Mouse (Mus musculus): Measurements from ENCODE around the gene Psd. TPM values are rescaled to one million over a fixed set of nuclear protein-coding genes. Genes with fewer than 3 reads are reported as not detected.

The Psd gene
- polyA plus RNA-seq, 1 experiment from 2014 or later, result 58.4 TPM

DNA sequence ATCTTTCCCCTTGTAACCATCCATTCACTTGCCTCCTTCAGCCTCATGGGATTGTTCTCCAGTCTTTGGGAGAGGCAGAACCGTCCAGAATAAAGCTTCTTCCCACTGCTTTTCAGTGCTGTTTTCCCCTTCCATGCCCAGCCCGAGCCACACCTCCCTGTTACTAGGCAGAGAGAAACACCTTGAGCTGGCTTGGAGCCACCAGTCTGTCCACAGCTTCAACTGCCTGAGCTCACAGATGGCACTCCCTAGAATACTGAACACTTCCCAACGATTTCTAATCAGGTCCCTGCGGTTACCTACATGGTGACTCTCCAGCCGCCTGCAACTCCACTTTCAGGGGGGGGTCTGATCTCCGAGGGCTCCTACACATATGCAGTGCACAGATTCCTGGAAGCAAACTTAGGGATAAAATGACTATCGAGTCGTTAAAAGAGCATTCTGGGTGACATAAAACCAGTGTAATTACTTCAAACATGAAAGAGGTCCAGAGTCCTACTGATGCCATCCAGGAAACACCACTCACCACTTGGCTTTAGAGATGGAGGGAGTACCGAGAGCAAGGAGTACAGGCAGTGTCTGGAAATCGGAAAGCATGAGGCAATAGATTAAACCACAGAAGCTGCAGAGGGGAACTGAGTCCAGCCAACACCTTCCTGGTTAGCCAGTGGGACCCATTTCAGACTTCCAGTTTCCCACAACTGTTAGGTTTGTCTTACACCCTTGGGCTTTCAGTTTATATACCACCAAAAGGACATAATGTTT is 23.4 kb upstream of the Psd start, which contains the start of gene 2310034G01Rik:
2310034G01Rik (minus strand) TSS at position 135 of the 765 bp plus-strand sequence.
- H3K9me3 ChIP-seq, result no peaks in the 10 kb centered on the region
- no peaks in the 10 kb centered on the region for H3K36me3 ChIP-seq
- peak within 1 kb of the TSS; percentile 87 for H3K4me2 ChIP-seq
- H3K4me3 ChIP-seq, result peak within 1 kb of the TSS; percentile 73
- no peak for ATAC-seq (ENCODE audit: low FRiP score)
- WGBS, result 69% methylated on average over 10 of the region's 10 CpGs
- H3K27ac ChIP-seq, result peak within 1 kb of the TSS; percentile 95
- peak within 1 kb of the TSS; percentile 90 for H3K9ac ChIP-seq
- peaks cover 25% of the 10 kb centered on the region for H3K4me1 ChIP-seq (replicated peaks)
- peaks cover 40% of the 10 kb centered on the region for H3K27me3 ChIP-seq

DNA sequence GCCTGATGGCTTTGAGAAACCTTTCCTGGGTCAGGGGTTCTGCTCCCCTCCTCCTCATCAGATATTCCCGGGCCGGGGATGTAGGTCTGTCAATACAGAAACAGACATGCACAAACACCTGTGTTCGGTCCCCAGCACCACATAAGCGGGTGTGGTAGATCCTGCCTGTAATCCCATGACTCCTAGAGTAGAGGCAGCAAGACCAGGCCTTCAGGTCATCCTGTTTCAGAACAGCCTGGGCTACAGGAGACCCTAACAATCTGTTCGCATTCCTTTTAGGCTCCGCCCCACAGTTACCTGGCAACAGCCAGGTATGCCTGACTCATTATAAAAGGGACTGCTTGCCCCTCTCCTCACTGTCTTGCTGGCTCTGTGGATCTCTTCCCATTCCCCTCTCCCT is 22.6 kb upstream of the Psd start:
- peak overlapping the region; percentile 73 for H3K4me3 ChIP-seq
- H3K4me1 ChIP-seq (replicated peaks), result peaks cover 25% of the 10 kb centered on the region
- peak overlapping the region; percentile 87 for H3K4me2 ChIP-seq
- 22% methylated on average over 6 of the region's 6 CpGs for WGBS
- H3K9ac ChIP-seq, result peak overlapping the region; percentile 90
- no peaks in the 10 kb centered on the region for H3K36me3 ChIP-seq
- ATAC-seq (ENCODE audit: low FRiP score), result peak; percentile 47
- peak overlapping the region; percentile 95; the same call in 1 of the 2 replicates for H3K27ac ChIP-seq
- peaks cover 46% of the 10 kb centered on the region for H3K27me3 ChIP-seq
- no peaks in the 10 kb centered on the region for H3K9me3 ChIP-seq

GRCm38 (mm10) chr19:46348761-46349458 is 22.0 kb upstream of the Psd start:
- Histone ChIP-seq H3K4me3 (peak overlapping the region; percentile 73), H3K4me1 (replicated peaks) (peaks cover 25% of the 10 kb centered on the region), H3K9ac (peak overlapping the region; percentile 90), H3K4me2 (peak overlapping the region; percentile 87), H3K27ac (peak overlapping the region; percentile 95), H3K27me3 (peaks cover 51% of the 10 kb centered on the region), H3K9me3 (no peaks in the 10 kb centered on the region), H3K36me3 (no peaks in the 10 kb centered on the region)
- peak; percentile 92 for ATAC-seq (ENCODE audit: low FRiP score)
- under 1% methylated on average over 58 of the region's 78 CpGs for WGBS

DNA sequence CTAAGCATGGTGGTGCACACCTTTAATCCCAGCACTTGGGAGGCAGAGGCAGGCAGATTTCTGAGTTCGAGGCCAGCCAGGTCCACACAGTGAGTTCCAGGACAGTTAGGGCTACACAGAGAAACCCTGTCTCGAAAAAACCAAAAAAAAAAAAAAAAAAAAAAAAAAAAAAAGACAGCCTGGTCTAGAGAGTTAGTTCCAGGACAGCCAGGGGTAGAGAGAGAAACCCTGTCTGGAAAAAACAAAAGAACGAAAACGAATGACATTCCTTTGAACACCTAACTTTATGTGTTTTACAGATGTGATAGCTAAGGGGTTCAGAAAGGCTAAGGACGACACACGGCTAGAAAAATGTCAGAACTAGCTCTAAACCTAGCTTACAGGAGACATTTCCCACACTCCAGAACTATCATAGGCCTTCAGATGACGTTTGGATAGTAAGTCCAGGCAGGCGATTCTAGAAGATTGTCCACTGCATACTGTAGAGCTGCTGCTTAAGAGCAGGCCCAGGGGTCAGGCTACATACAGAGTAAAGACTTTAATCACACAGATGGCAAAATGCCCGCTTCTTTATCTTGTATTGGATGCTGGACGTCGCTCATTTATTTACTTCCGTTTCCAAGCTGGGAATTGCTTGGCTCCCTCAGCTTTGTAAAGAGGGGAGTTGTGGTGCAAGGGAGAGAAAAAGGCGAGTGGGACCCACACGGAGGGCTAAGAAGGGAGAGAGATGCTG is 21.1 kb upstream of the Psd start:
- peaks cover 25% of the 10 kb centered on the region for H3K4me1 ChIP-seq (replicated peaks)
- no peaks in the 10 kb centered on the region for H3K9me3 ChIP-seq
- peak overlapping the region; percentile 95 for H3K27ac ChIP-seq
- H3K27me3 ChIP-seq, result peaks cover 54% of the 10 kb centered on the region
- WGBS, result 33% methylated on average over 14 of the region's 14 CpGs
- ATAC-seq (ENCODE audit: low FRiP score), result 0 out of 2 replicates have a peak, but pooled peaks have one; percentile 3
- H3K36me3 ChIP-seq, result no peaks in the 10 kb centered on the region
- peak overlapping the region; percentile 73 for H3K4me3 ChIP-seq
- H3K9ac ChIP-seq, result peak overlapping the region; percentile 90
- peak overlapping the region; percentile 87 for H3K4me2 ChIP-seq

GRCm38 (mm10) chr19:46347146-46347545 is 20.2 kb upstream of the Psd start:
- ATAC-seq (ENCODE audit: low FRiP score), result no peak
- Histone ChIP-seq H3K4me3 (no peak overlapping the region), H3K27me3 (peaks cover 45% of the 10 kb centered on the region), H3K36me3 (no peaks in the 10 kb centered on the region), H3K9me3 (no peaks in the 10 kb centered on the region), H3K4me1 (replicated peaks) (peaks cover 25% of the 10 kb centered on the region), H3K27ac (no peak overlapping the region), H3K4me2 (no peak overlapping the region), H3K9ac (no peak overlapping the region)
- WGBS, result 97% methylated on average over 1 of the region's 1 CpGs

- Histone ChIP-seq H3K27ac (no peak overlapping the region), H3K4me1 (replicated peaks) (peaks cover 20% of the 10 kb centered on the region), H3K36me3 (no peaks in the 10 kb centered on the region), H3K9ac (no peak overlapping the region), H3K27me3 (peaks cover 34% of the 10 kb centered on the region), H3K4me3 (no peak overlapping the region), H3K4me2 (no peak overlapping the region), H3K9me3 (no peaks in the 10 kb centered on the region)
- no peak for ATAC-seq (ENCODE audit: low FRiP score)
- 27% methylated on average over 7 of the region's 7 CpGs for WGBS
Measured at GRCm38 (mm10) chr19:46344710-46345419, 17.9 kb upstream of the Psd start.

DNA sequence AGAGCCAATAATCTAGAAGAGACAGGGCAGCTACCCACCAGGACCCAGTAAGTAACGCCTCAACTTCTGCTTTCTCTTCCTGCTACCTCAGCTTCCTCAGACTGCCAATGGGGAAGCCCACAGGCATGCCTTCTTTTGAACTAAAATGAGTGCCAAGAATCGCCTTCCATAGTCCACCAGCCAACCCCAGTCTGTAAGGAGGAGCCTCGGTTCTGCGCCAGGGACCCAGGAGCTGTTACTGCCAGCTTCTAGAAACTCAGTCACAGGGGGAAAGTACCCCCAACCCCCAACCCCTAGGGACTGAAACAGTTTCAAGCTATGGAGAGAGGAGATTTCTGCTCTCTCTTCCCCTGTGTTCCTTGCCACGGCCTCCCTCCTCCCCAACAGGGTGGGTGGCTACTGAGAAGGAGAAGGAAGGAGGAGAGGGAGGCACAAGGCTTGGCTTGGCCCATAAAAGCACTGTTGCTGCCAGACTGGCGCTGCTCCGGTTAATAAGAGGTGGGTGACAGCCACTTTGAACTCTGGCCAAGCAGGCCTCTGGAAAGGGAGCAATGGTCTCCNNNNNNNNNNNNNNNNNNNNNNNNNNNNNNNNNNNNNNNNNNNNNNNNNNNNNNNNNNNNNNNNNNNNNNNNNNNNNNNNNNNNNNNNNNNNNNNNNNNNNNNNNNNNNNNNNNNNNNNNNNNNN is 12.5 kb upstream of the Psd start:
- Histone ChIP-seq H3K4me3 (peak overlapping the region; percentile 73), H3K9me3 (no peaks in the 10 kb centered on the region), H3K4me1 (replicated peaks) (peaks cover 27% of the 10 kb centered on the region), H3K4me2 (peak overlapping the region; percentile 69), H3K9ac (peak overlapping the region; percentile 55), H3K27me3 (peaks cover 14% of the 10 kb centered on the region), H3K27ac (peak overlapping the region; percentile 69), H3K36me3 (no peaks in the 10 kb centered on the region)
- 77% methylated on average over 7 of the region's 7 CpGs for WGBS
- ATAC-seq (ENCODE audit: low FRiP score), result no peak; the same call in 1 of the 2 replicates

- Histone ChIP-seq H3K9me3 (no peaks in the 10 kb centered on the region), H3K4me1 (replicated peaks) (peaks cover 27% of the 10 kb centered on the region), H3K4me3 (peak overlapping the region; percentile 73), H3K36me3 (no peaks in the 10 kb centered on the region), H3K27ac (peak overlapping the region; percentile 69), H3K27me3 (peaks cover 9% of the 10 kb centered on the region; the same call in 1 of the 2 replicates), H3K4me2 (peak overlapping the region; percentile 69), H3K9ac (peak overlapping the region; percentile 55)
- peak; percentile 17; the same call in 1 of the 2 replicates for ATAC-seq (ENCODE audit: low FRiP score)
- 57% methylated on average over 6 of the region's 6 CpGs for WGBS
Measured at GRCm38 (mm10) chr19:46338942-46339286, 12.0 kb upstream of the Psd start.

GRCm38 (mm10) chr19:46338331-46338936 is 11.5 kb upstream of the Psd start, which contains the start of gene Cuedc2:
Cuedc2 (minus strand) TSS chr19:46338702.
- Histone ChIP-seq H3K4me3 (peak within 1 kb of the TSS; percentile 73), H3K27ac (peak within 1 kb of the TSS; percentile 88), H3K27me3 (peaks cover 6% of the 10 kb centered on the region; the same call in 1 of the 2 replicates), H3K9ac (peak within 1 kb of the TSS; percentile 84), H3K9me3 (no peaks in the 10 kb centered on the region), H3K36me3 (no peaks in the 10 kb centered on the region), H3K4me1 (replicated peaks) (peaks cover 27% of the 10 kb centered on the region), H3K4me2 (peak within 1 kb of the TSS; percentile 69)
- ATAC-seq (ENCODE audit: low FRiP score), result peak; percentile 88
- under 1% methylated on average over 31 of the region's 31 CpGs for WGBS

DNA sequence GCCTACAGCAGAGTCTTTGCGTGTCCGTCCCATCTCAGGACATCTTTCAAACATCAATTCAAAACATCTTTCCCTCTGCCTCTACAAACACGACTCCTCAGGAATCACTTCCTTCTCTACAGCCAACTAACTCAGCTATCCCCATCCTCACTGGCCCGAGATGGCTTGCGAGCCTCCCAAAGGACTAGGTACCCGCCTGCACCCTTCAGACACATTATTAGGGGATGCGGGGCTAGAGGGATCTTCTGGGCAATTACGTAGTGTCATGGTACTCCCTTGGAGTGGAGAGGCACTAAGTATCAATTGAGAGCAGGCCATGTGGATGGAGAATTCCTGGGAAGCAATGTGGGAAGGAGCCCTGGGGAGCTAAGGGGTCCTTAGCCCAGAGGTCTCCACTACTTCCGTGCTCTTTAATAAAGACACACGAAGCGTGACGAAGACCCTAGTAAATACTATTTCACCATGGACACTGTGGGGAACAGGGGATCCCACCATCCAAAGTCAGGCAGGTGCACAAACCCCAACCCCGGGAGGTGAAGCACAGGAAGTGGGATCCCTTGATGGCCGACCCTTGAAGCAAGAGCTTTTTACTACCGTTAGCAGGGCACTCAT is 10.9 kb upstream of the Psd start:
- peak; percentile 19; the same call in 1 of the 2 replicates for ATAC-seq (ENCODE audit: low FRiP score)
- 32% methylated on average over 15 of the region's 15 CpGs for WGBS
- peak overlapping the region; percentile 88 for H3K27ac ChIP-seq

More for the DNA sequence above, 10.9 kb upstream of the Psd start:
- H3K9me3 ChIP-seq, result no peaks in the 10 kb centered on the region
- no peaks in the 10 kb centered on the region for H3K36me3 ChIP-seq
- H3K4me2 ChIP-seq, result peak overlapping the region; percentile 69
- H3K9ac ChIP-seq, result peak overlapping the region; percentile 84
- H3K4me3 ChIP-seq, result peak overlapping the region; percentile 73
- peaks cover 28% of the 10 kb centered on the region for H3K4me1 ChIP-seq (replicated peaks)
- peaks cover 5% of the 10 kb centered on the region; the same call in 1 of the 2 replicates for H3K27me3 ChIP-seq
